Mouse (Mus musculus) brown adipose tissue, adult 24 weeks (tissue): ENCODE data around the gene Tbx10. TPM values are rescaled to one million over a fixed set of nuclear protein-coding genes. Genes with fewer than 3 reads are reported as not detected.
"Not testable (repeated sequence)": the region's sequence is repeated elsewhere in the genome, so short reads cannot be mapped to it uniquely, and the experiment has no call there.

ENCODE experiments used
- H3K27ac ChIP-seq: fragments of 200-500 bp; replicated peaks from 2 replicates; pipeline ENCODE4 v1.5.1; 2012; ENCODE audit warnings: low read depth, mild to moderate bottlenecking, low read length
- H3K4me1 ChIP-seq: fragments of 200-500 bp; 2 replicates; pipeline ENCODE4 v1.6.1; 2012; ENCODE audit warnings: low read length, mixed read lengths; ENCODE audit not compliant: control insufficient read depth, insufficient read depth, insufficient read length
- H3K4me3 ChIP-seq: fragments of 200-500 bp; 2 replicates; pipeline ENCODE4 v1.5.1; 2012; ENCODE audit warnings: low read depth, mild to moderate bottlenecking, low read length, moderate library complexity; ENCODE audit not compliant: insufficient read depth
- polyA plus RNA-seq: library from polyadenylated mRNA; stranded (reverse); fragments of >200 nt; gene quantifications from 2 replicates; pipeline ENCODE4 v1.2.4, GENCODE M21; 2012; ENCODE audit not compliant: missing spikeins, insufficient read depth, insufficient read length

The Tbx10 gene
- polyA plus RNA-seq, 1 experiment, result not detected

DNA sequence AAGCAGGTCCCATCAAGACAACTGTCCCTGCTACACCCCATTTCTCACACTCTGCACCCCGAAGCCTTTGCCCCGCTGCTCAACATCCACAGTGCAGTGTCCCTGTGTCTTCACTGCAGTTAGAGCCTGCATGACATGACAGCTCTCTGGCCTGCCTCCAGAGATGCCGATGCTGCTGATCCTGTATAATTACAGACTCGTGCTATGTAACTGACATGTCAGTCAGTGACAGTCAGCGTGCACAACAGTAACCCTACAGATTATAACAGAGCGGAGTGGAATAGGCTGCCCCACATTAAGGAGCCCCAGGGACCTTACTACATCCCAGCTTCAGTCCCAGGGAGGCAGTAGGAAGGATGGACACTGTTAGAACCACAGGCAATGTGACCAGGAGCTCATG is 30.7 kb upstream of the Tbx10 start:
- not testable (repeated sequence) for H3K4me1 ChIP-seq

DNA sequence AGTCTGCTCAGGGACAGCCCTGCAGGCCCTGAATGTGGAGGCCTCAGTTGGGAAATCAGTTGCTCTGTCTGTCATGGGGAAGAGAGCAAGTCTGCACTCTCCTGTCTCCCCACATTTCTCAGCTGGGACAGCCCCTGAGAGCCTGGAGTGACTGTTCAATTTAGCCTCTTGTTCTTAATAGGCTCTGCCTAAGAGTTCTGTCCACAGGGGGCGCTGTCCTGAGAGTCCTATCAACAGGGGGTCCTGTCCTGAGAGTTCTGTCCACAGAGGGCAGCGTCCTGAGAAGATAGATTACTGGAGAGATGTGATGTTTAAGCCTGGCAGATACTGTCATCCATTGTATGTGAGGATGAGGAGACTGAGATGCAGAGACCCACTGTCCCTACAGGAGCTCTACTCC is 30.1 kb upstream of the Tbx10 start:
- Histone ChIP-seq H3K27ac (no peak overlapping the region), H3K4me3 (no peak overlapping the region), H3K4me1 (peaks cover 3% of the 10 kb centered on the region; the same call in 1 of the 2 replicates)

More for the DNA sequence above, 30.7 kb upstream of the Tbx10 start:
- H3K4me3 ChIP-seq, H3K27ac ChIP-seq: not testable (repeated sequence)

DNA sequence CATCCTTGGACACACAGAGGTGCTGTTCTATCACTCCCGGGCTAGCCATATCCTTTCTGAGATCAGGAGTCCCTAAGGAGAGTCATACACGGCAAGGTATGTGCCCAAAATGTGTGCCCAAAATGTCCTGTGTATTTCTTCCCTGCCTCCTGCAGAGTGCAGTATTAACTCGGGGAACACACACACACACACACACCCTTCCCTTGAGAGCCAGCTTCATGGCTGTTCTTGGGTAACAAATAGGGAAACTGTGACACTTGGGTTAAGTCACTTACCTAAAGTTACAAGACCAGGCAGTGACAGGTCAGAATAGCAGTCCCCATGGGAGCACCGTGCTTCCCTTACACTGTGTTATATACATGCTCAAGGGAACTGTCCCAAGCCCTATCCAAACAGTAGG is 28.5 kb upstream of the Tbx10 start:
- Histone ChIP-seq H3K4me3 (no peak overlapping the region), H3K27ac (no peak overlapping the region), H3K4me1 (no peaks in the 10 kb centered on the region)

DNA sequence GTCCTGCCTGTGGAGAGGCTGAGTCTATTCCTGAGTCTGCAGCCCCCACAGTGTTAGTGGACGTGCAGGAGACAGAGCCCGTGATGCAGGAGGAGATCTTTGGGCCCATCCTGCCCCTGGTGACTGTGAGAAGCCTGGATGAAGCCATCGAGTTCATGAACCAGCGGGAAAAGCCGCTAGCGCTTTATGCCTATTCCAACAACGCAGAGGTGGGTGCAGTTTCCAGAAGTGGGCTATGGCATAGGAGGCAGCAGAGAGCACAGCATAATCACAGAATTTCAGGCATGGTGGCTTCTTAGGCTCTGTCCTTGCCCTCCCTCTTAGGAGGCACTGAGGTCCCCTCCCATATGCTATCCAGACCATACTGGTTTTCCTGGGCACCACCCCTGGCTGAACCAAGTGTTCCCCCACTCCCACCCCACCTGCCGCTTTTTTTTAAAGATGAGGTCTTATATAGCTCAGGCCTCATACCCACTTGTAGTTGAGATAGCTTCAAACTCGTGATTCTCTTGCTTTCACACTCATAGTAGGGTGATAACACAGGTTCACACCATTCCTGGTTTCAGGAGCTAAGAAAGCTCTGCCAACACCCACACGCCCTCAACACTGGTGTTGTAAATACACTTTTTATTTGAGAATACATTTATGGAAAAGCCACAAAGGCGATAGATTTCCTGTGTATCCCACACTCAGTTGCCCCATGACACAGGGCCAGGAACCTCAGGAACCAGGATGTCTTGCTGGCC is 26.0 kb upstream of the Tbx10 start:
- H3K4me3 ChIP-seq, result no peak overlapping the region
- no peaks in the 10 kb centered on the region for H3K4me1 ChIP-seq
- no peak overlapping the region for H3K27ac ChIP-seq

DNA sequence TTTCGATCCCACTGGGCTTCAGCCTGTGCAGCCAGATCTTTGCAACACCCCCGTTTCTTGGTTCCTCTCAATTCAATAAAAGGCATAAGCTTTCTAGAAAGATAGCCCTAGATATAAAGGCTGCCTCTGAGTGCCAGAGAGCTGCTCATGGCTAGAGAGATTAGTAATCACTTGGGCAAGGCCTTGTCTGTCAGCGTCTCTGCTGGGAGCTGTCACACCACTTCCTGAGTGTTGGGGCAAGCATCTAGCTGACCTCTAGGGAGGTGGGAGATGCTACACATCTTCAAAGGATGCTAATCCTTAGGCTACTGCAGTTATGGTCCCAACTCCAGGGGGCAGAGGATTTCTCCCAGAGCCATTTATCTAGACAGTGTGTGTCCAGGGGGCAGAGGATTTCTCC is 25.3 kb upstream of the Tbx10 start:
- Histone ChIP-seq H3K27ac (no peak overlapping the region), H3K4me1 (0 out of 2 replicates have a peak, but pooled peaks cover 2% of the 10 kb centered on the region), H3K4me3 (no peak overlapping the region)

DNA sequence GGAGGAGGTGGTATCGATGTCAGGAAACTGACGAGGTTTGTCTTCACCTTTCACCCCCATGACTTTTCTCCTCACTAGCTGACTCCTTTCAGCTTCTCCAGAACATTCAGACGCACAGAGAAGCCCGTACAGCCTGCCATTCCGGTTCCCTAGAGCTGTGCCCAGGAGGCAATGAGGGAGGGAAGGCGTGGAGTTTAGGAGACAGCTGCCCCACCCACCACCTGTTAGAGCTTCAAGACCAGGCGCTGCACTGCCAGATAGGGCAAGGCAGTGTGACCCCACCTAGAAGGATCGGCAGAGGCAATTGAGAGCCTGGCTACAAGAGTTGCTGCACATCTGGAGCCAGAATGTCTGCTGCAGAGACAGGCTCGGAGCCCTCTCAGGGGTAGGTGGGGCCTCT is 20.3 kb upstream of the Tbx10 start, which contains the start of gene Aldh3b2:
Gene Aldh3b2, plus strand, starts transcription at position 100 of the 400 bp plus-strand sequence.
- Histone ChIP-seq H3K27ac (0 out of 2 replicates have a peak within 1 kb of the TSS, but pooled peaks have one; percentile 11), H3K4me3 (no peak within 1 kb of the TSS), H3K4me1 (0 out of 2 replicates have a peak, but pooled peaks cover 2% of the 10 kb centered on the region)

DNA sequence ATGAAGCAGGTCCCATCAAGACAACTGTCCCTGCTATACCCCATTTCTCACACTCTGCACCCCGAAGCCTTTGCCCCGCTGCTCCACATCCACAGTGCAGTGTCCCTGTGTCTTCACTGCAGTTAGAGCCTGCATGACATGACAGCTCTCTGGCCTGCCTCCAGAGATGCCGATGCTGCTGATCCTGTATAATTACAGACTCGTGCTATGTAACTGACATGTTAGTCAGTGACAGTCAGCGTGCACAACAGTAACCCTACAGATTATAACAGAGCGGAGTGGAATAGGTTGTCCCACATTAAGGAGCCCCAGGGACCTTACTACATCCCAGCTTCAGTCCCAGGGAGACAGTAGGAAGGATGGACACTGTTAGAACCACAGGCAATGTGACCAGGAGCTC is 17.9 kb upstream of the Tbx10 start:
- not testable (repeated sequence) for H3K27ac ChIP-seq, H3K4me3 ChIP-seq, H3K4me1 ChIP-seq

DNA sequence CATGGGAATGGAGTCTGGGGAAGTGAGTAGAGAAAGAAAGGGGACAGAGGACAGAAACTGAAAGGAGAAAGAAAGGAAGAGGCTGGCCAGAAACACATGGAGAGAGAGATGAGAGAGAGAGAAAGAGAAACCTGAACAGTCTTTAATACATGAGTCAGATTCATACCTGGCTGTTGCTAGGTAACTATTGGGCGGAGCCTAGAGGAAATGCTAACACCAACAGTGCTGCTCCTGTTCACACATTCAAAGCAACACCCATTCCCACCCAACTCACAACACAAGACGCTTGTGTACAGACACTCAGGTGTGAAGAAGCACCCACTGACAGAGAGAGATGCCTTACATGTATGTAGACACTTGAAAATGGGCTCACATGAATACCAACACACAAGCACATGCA is 16.7 kb upstream of the Tbx10 start:
- H3K4me3 ChIP-seq, result no peak overlapping the region
- H3K27ac ChIP-seq, result no peak overlapping the region
- 0 out of 2 replicates have a peak, but pooled peaks cover 2% of the 10 kb centered on the region for H3K4me1 ChIP-seq

DNA sequence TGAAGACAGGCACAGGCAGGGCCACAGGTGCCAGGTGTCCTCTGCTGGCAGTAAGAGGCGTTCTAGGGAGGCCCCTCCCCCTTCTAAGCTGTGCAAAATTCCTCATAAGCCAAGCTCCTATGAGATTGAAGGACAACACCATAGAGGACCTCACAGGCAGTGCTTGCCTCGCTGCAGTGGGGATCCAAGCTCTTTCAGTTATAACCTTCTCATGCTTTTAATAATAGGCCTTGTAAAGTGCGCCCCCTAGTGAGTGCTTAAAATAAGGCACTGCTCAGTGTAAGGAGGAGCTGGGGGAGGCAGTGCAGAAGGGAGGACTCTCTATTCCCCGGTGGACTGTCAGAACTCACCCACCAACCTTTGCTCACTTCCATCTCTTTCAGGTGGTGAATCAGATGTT is 12.2 kb upstream of the Tbx10 start:
- peaks cover 4% of the 10 kb centered on the region; the same call in 1 of the 2 replicates for H3K4me1 ChIP-seq
- no peak overlapping the region for H3K4me3 ChIP-seq
- no peak overlapping the region for H3K27ac ChIP-seq

DNA sequence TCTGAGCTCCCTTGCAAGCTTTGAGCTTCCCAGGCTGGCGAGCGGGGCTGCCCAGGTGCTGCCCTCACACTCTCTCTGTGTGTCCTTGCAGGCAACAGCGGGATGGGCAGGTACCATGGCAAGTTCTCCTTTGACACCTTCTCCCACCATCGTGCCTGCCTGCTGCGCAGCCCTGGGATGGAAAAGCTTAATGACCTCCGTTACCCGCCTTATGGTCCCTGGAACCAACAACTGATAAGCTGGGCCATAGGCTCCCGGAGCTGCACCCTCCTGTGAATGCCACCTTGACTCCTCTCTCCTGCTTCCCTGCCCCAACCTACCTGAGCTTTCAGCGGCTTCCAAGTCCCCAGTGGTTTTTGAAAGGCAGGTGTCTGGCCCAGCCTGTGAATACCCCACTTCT is 11.6 kb upstream of the Tbx10 start:
- Histone ChIP-seq H3K4me1 (peaks cover 10% of the 10 kb centered on the region; the same call in 1 of the 2 replicates), H3K4me3 (no peak overlapping the region), H3K27ac (no peak overlapping the region)

DNA sequence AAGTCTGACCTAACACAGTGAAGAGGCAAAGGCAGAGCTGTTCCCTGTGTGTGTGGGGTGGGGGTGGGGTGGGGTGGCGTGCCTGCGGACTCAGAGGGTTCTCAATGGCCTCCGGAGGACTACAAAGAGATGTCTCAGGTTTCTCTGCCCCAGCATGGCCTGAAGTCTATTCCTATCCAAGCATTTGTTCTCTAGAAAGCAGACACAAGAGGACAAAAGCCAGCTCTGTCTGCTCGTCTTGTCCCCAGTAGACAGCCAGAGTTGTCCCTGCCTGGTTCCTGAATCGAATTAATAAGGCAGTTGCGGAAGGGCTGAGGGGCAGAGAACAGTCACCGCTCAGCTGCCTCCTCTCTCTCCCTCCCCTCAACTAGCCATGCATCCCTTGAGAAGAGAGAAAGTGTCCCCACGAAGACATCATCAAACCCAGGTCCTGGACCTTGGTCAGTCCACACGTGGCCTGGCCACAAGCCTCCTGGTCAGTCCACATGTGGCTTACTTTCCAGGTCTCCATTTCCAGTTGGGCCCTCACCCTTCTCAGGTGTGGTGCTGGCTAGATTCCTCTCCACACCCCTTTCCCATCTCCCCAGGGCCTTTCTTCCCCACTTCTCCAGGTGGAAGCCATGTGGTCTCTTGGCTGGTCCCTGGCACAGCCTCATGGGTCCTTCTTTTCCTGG is 8.9 kb upstream of the Tbx10 start:
- no peak overlapping the region for H3K4me3 ChIP-seq
- H3K4me1 ChIP-seq, result peaks cover 20% of the 10 kb centered on the region
- no peak overlapping the region for H3K27ac ChIP-seq

DNA sequence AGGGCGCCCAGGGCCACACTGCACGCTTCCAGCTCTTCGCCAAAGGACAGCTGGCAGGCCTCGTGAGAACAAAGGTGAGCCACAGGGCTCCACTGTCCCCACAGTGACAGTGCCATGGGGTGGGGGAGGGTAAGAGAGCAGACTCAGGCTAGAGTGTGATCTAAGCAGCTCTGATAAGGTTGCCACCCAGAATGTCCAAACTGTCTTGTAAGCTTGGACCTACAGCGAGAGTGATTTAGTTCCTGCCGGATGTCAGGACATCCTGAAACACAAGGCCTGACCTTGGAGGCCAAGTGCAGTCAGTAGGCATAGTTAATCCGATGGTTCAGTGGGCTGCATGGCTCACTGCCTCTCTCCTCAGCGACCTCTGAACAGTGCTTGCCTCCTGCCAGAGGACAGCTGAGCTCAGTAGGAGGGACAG is 7.3 kb upstream of the Tbx10 start:
- peak overlapping the region; percentile 32 for H3K27ac ChIP-seq
- no peak overlapping the region for H3K4me3 ChIP-seq
- H3K4me1 ChIP-seq, result peaks cover 20% of the 10 kb centered on the region

DNA sequence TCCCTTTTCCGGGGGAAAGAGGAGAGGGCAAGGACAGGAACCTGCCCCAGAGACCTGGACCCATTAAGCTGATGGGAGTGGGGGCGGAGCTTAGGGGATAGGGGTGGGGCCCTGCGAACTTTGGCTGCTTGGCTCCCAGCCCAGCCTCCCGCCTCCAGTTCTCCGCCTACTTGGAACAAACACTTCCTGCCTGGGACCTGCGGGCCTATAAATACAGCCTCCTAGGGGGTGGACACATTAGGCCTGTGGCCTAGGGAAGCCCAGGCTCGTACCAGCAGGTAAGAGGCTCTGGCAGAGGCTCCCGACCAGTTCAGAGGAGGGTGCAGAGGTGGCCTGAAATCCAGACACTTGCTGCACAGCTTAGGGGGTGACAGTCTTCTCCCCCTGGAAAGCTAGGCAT is 6.2 kb upstream of the Tbx10 start, which contains the start of gene Acy3:
Gene Acy3, plus strand, starts transcription at position 237 of the 400 bp plus-strand sequence.
- peak within 1 kb of the TSS; percentile 45 for H3K4me3 ChIP-seq
- peaks cover 20% of the 10 kb centered on the region for H3K4me1 ChIP-seq
- H3K27ac ChIP-seq, result peak within 1 kb of the TSS; percentile 83

DNA sequence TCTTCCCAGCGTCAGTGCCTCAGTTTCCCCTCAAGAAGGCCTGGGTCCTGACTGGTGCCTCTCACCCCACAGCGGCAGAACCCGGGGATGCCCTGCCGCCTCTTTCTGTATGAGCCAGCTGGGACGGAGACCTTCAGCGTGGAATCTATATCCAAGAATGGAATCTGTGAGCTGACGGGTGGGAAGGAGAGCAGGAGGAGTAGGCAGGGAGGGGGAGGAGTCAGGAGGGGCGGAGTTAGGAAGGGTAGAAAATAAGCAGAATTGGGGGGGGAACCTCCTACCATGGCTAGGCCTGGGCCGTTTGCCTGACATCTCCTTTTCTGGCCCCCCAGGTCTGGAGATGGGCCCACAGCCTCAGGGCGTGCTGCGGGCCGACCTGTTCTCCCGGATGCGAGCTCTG is 4.5 kb upstream of the Tbx10 start:
- Histone ChIP-seq H3K4me1 (peaks cover 20% of the 10 kb centered on the region), H3K4me3 (no peak overlapping the region), H3K27ac (no peak overlapping the region)

DNA sequence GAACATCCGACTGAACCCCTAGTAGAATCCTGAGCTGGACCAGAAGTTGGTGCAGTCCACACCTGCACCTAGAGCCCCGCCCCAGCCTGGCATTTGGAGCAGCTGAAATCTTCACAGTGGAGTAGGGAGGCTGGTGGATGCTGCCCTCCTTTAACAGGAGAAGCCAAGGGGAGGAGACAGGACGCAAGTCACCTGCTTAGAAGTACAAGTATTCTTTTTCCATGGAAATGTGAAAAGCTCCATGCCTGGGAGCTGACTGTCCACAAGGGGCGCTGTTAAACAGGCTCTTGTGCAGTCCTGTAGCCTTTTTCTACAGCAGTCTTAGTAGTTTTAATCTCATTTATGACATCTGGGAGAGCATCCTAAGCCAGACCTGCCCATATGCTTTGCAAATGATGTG is 3.8 kb upstream of the Tbx10 start:
- Histone ChIP-seq H3K4me1 (peaks cover 20% of the 10 kb centered on the region), H3K4me3 (no peak overlapping the region), H3K27ac (no peak overlapping the region)

DNA sequence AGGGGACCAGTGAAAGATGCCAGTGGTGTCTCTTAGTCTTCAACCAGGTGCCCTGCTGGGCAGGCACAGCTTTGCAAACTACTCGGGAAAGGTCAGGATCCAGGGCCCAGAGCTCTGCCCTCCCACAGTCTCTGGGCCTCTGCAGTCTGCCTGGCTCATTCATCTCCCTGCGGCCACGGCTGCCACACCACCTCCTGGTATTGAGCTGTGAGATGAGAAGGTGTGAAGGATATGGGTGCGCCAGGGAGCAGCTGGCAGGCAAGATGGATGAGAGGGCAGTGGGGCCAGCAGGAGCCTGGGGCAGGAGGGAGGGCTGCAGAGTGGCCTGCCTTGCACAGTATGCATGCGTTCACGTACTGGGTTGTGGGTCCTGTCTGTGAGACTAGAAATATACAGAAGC is 1.7 kb upstream of the Tbx10 start:
- Histone ChIP-seq H3K4me1 (peaks cover 12% of the 10 kb centered on the region), H3K4me3 (no peak overlapping the region), H3K27ac (no peak overlapping the region)
